Mouse (Mus musculus): ENCODE measurements at regions not wholly inside any gene's neighbourhood (a gene's known extent, or its start where the extent isn't known, plus 50 kb on each side); places are given as distances from the start of the nearest gene placed in this dataset.
A peak's percentile ranks its signal among the peaks of the same experiment; 100 is the strongest.

DNA sequence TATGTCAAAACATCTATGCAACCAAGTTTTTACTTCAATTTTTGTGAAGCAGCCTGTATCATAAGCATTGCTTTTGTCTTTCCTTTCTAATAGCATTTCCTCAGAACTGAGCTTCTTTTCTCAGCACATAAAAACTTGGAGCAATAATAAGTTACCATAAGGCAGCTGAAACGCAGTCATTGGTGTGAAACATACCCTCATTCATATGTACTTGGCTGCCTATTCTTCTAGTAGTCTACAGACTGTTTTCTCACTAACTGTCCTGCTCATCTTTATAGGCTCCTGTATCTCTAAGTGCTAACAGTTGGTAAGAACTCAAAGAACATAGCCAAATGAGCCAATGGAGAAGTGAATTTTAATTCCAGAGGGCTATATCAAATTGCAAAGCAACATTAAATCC, 454.6 kb upstream of the Ptprd start:
- DNase-seq: no peak

DNA sequence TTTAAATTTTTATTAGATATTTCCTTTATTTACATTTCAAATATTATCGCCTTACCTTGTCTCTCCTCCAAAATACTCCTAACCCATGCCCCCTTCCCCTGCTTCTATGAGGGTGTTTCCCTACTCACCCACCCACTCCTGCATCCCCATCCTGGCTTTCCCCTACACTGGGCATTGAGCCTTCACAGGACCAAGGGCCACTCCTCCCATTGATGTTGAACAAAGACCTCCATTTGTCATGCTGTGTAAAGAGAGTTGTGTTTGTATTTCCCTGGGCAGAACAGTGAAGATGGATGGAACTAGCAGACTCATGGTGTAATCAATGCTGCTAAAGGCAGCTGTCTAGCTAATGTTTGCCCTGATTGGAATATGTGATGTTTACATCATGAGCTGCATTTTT, 431.0 kb upstream of the Ptprd start:
- DNase-seq: no peak

DNA sequence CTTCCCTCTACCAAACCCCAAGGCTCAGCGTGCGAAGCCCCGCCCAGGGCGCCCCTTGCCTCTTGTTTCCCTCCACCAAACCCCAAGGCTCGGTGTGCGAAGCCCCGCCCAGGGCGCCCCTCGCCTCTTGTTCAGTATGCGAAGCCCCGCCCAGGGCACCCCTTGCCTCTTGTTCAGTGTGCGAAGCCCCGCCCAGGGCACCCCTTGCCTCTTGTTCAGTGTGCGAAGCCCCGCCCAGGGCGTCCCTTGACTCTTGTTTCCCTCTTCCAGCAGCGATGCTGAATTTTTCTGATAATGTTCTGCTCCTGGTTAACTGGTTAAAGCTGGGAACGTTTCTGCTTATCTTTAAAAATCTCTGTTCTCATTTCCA, 394.7 kb upstream of the Ptprd start:
- peak; percentile 1 for DNase-seq

DNA sequence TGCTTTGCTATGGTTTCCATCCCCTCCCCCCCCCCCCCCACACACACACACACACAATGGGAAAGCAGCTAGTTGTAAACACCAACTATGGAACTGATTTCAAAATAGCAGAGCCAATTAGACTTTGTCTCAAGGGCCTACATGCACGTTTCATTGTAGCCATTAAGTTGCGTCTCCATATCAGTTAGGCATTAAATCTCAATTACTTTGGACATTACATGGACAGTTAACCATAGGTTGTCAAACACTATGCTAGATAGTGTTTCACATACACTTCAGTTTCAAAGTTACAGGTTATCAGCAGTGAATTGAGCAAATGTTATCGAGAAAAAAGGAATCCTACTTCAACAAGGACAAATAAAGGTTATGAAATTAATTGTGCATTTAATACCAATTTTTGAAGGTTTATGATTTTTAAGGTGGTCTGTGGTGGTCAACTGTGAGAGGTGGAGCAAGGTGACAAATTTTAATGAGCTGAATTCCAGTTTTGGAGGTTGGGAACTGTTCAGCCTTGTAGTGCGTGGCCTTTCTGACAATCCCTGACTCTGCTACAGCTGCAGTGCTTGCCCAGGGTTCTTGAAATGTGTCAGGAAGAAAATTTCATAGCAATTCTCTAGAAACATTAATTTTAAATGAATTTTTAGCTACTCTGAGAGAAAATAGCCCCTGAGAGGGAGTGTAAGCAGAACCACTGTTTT, 394.2 kb upstream of the Ptprd start:
- DNase-seq: no peak

DNA sequence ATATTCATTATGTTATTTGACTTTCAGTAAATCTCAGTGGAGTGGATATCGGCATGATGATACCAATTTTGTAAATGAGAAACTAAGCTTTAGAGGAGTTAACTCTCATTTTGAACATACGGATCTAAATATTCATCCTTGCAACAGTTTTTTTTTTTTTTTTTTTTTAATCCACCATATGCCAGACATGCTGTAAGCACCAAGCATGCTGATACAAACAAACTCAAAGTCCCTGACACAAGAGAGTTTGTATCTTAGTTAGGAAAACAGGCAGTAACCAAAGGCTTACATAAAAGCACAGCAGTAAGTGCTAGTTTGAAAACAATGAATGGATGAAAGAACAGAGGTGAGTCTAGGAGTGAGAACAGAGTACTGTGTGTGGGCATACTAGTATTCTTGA, 369.8 kb upstream of the Ptprd start:
- DNase-seq: no peak

DNA sequence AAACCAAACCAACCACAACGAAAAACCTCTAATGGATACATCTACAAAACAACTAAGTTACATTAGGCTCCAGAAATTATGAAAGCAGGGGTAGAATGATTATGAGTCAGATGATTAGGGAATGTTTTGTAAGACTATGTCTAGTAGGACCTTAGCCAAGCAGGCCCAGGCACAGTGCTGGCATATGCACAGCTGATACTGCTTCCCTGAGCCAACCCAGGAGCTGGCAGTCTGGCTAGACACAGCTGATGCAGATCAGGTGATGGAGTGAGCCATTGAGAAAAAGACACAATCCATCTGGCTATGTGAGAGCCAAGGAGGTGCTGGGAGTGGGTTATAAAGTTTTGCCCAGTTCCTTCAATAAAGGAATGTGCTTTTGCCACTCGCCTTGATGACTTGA, 353.6 kb upstream of the Ptprd start:
- DNase-seq: no peak

Measured in kidney, postnatal 14 days (tissue).